Comparison of ENCODE assay signal across 9 mouse cellular contexts in genomic region chr7:142428213-142428612, GRCm38 (mm10). TPM values are rescaled to one million over a fixed set of nuclear protein-coding genes. Genes with fewer than 3 reads are reported as not detected.
DNase-seq lines count a peak whose midpoint lies in the region; ATAC-seq and TF ChIP-seq lines count a peak whose summit lies in the region.
"Had no signal": no experiment of that assay in that cellular context is flagged by ENCODE, and none has a peak within 500 bp of the region (broad histone marks: within the 10 kb centered on the region; RNA-seq: fewer than 3 reads in every experiment).

No protein-coding gene starts in this region.

- peak overlapping the region; percentile 42 for H3K27ac ChIP-seq in heart, embryonic 11.5 days (ENCODE audit: low read depth, low read length)
- H3K27ac ChIP-seq in thymus, adult 2 months (ENCODE audit: control insufficient read depth, insufficient read depth, low read length) = no peak overlapping the region
- peak overlapping the region; percentile 86 for H3K27ac ChIP-seq in embryonic facial prominence, embryonic 15.5 days (replicated peaks)
- no peak overlapping the region for H3K27ac ChIP-seq in liver, adult 2 months (replicated peaks; ENCODE audit: insufficient read depth, low read depth, low read length)
- H3K27ac ChIP-seq: neural tube, embryonic 12.5 days had no signal

- H3K4me1 ChIP-seq in heart, embryonic 11.5 days (ENCODE audit: control insufficient read depth, insufficient read depth, low read length) = peaks cover 18% of the 10 kb centered on the region
- peaks cover 1% of the 10 kb centered on the region for H3K4me1 ChIP-seq in thymus, adult 2 months (replicated peaks; ENCODE audit: control insufficient read depth, insufficient read depth, low read length)
- peaks cover 36% of the 10 kb centered on the region for H3K4me1 ChIP-seq in embryonic facial prominence, embryonic 15.5 days
- no peaks in the 10 kb centered on the region for H3K4me1 ChIP-seq in liver, adult 2 months (ENCODE audit: control insufficient read depth, insufficient read depth, low read length)

- no peak for DNase-seq in heart, adult 8-10 months (ENCODE audit: low spot score)
- DNase-seq in thymus, adult 2 months = peak; percentile 57
- DNase-seq in thymus, adult 18-20 months = no peak
- no peak for DNase-seq in liver, adult 2 months (ENCODE audit: extremely low read depth, low read depth, low spot score)
- no peak for DNase-seq in gastrocnemius, postnatal 25 days

- TF ChIP-seq CTCF in thymus, adult 2 months (IDR thresholded peaks at IDR 0.05; ENCODE audit: borderline replicate concordance, control insufficient read depth, extremely low read depth, insufficient read depth, low read length, poor library complexity) = peak; percentile 45; the same call in 1 of the 2 replicates
- TF ChIP-seq CTCF in liver, adult 2 months (IDR thresholded peaks at IDR 0.05; ENCODE audit: low read depth, low read length) = peak; percentile 7; the same call in 1 of the 2 replicates

- H3K79me2 ChIP-seq in liver, adult 2 months (ENCODE audit: control insufficient read depth, insufficient read depth, low read length) = no peaks in the 10 kb centered on the region

- no peak overlapping the region for H3K4me2 ChIP-seq in heart, embryonic 11.5 days
- H3K4me2 ChIP-seq in embryonic facial prominence, embryonic 15.5 days (replicated peaks) = no peak overlapping the region
- H3K4me2 ChIP-seq: neural tube, embryonic 12.5 days had no signal

- WGBS in heart, embryonic 11.5 days (ENCODE audit: insufficient replicate concordance) = 4% methylated on average over 7 of the region's 7 CpGs
- 52% methylated on average over 7 of the region's 7 CpGs for WGBS in thymus, adult 2 months
- 15% methylated on average over 7 of the region's 7 CpGs for WGBS in embryonic facial prominence, embryonic 15.5 days
- WGBS in liver, adult 2 months = 30% methylated on average over 7 of the region's 7 CpGs

- H3K9ac ChIP-seq in heart, embryonic 11.5 days (ENCODE audit: low read depth, low read length) = no peak overlapping the region
- no peak overlapping the region for H3K9ac ChIP-seq in embryonic facial prominence, embryonic 15.5 days
- no peak overlapping the region for H3K9ac ChIP-seq in liver, adult 2 months (ENCODE audit: low read depth, low read length)
- H3K9ac ChIP-seq: neural tube, embryonic 12.5 days had no signal

- no peak overlapping the region for H3K4me3 ChIP-seq in heart, embryonic 11.5 days (ENCODE audit: low read depth, low read length)
- no peak overlapping the region for H3K4me3 ChIP-seq in thymus, adult 2 months (ENCODE audit: control insufficient read depth, insufficient read depth, low read length)
- no peak overlapping the region for H3K4me3 ChIP-seq in embryonic facial prominence, embryonic 15.5 days (replicated peaks)
- H3K4me3 ChIP-seq in liver, adult 2 months (ENCODE audit: insufficient read depth, low read depth, low read length) = no peak overlapping the region
- H3K4me3 ChIP-seq: neural tube, embryonic 12.5 days had no signal

- no peaks in the 10 kb centered on the region for H3K27me3 ChIP-seq in heart, embryonic 11.5 days (ENCODE audit: control insufficient read depth, insufficient read depth, low read length)
- no peaks in the 10 kb centered on the region for H3K27me3 ChIP-seq in thymus, adult 2 months (ENCODE audit: control insufficient read depth, insufficient read depth, low read length)
- H3K27me3 ChIP-seq in embryonic facial prominence, embryonic 15.5 days = no peaks in the 10 kb centered on the region
- H3K27me3 ChIP-seq in liver, adult 2 months (ENCODE audit: control insufficient read depth, insufficient read depth, low read length) = no peaks in the 10 kb centered on the region

- H3K9me3 ChIP-seq in heart, embryonic 11.5 days (replicated peaks; ENCODE audit: control insufficient read depth, low read length) = no peaks in the 10 kb centered on the region
- no peaks in the 10 kb centered on the region for H3K9me3 ChIP-seq in embryonic facial prominence, embryonic 15.5 days (replicated peaks)

- no peaks in the 10 kb centered on the region for H3K36me3 ChIP-seq in heart, embryonic 11.5 days (ENCODE audit: control insufficient read depth, insufficient read depth, low read length)
- no peaks in the 10 kb centered on the region for H3K36me3 ChIP-seq in thymus, adult 2 months (ENCODE audit: control insufficient read depth, insufficient read depth, low read length)
- H3K36me3 ChIP-seq in embryonic facial prominence, embryonic 15.5 days = no peaks in the 10 kb centered on the region
- H3K36me3 ChIP-seq in liver, adult 2 months (ENCODE audit: control insufficient read depth, insufficient read depth, low read length) = no peaks in the 10 kb centered on the region
- H3K36me3 ChIP-seq: neural tube, embryonic 12.5 days had no signal

- ATAC-seq in heart, embryonic 11.5 days (replicated peaks; ENCODE audit: insufficient number of reproducible peaks, low FRiP score, low TSS enrichment) = peak; percentile 48; the same call in 1 of the 2 replicates
- ATAC-seq in embryonic facial prominence, embryonic 15.5 days (ENCODE audit: insufficient number of reproducible peaks, low FRiP score, low TSS enrichment, low read depth) = no peak
- ATAC-seq in monocyte, adult 5-6 weeks (replicated peaks; ENCODE audit: insufficient number of reproducible peaks, low FRiP score, low TSS enrichment, poor library complexity, severe bottlenecking) = no peak

- no peak for TF ChIP-seq POLR2A in thymus, adult 2 months (IDR thresholded peaks at IDR 0.05; ENCODE audit: control insufficient read depth, extremely low read depth, insufficient read depth, low read length, poor library complexity)
- no peak for TF ChIP-seq POLR2A in liver, adult 2 months (IDR thresholded peaks at IDR 0.05; ENCODE audit: extremely low read depth, insufficient read depth, low read length)

RNA-seq across cellular contexts. Expression of gene Syt8, which starts 6.4 kb away (rescaled TPM):
- 0.26 and 0.31 TPM in 2 replicates for polyA plus RNA-seq in heart, embryonic 11.5 days (2014; fragmentation: Nextera tagmentation; extraction: Ambion mirVana)
- total RNA-seq in heart, adult 8-10 months (2022) = under 1 TPM in 1 of 4 experiments, not detected in 3; 0.25 TPM
- polyA plus RNA-seq in thymus, adult 2 months (2012; rRNA removed) = 2.2 and 5.2 TPM in 2 replicates
- polyA plus RNA-seq in embryonic facial prominence, embryonic 15.5 days (2015; fragmentation: Nextera tagmentation; extraction: Ambion mirVana) = 3.9 and 4.5 TPM in 2 replicates
- not detected in 2 replicates for total RNA-seq in liver, adult 2 months (2014; rRNA removed)
- polyA plus RNA-seq in liver, adult 2 months (2012; rRNA removed) = not detected in 2 replicates
- total RNA-seq in monocyte, adult 5-6 weeks (2017) = not detected in 3 replicates
- not detected for total RNA-seq in gastrocnemius, postnatal 25 days (2021)

RNA-seq across cellular contexts. Expression of gene Tnni2, which starts 13.4 kb away (rescaled TPM):
- polyA plus RNA-seq in heart, embryonic 11.5 days (2014; fragmentation: Nextera tagmentation; extraction: Ambion mirVana) = 46.1 and 51.6 TPM in 2 replicates
- 1 to 10 TPM; 5.1 to 10.0 (median 7.8) TPM for total RNA-seq in heart, adult 8-10 months (2022)
- 3.2 and 4.3 TPM in 2 replicates for polyA plus RNA-seq in thymus, adult 2 months (2012; rRNA removed)
- 169 and 228 TPM in 2 replicates for polyA plus RNA-seq in embryonic facial prominence, embryonic 15.5 days (2015; fragmentation: Nextera tagmentation; extraction: Ambion mirVana)
- total RNA-seq in liver, adult 2 months (2014; rRNA removed) = 10.1 TPM in 1 of 2 replicates, not detected in the other
- polyA plus RNA-seq in liver, adult 2 months (2012; rRNA removed) = not detected in 2 replicates
- total RNA-seq in monocyte, adult 5-6 weeks (2017) = 7.5 to 20.6 TPM (median 11.3 TPM) in 3 replicates
- total RNA-seq in gastrocnemius, postnatal 25 days (2021) = over 10,000 TPM; 16,193 to 17,938 TPM

RNA-seq across cellular contexts. Expression of gene Lsp1, which starts 32.4 kb away (rescaled TPM):
- 31.4 and 32.1 TPM in 2 replicates for polyA plus RNA-seq in heart, embryonic 11.5 days (2014; fragmentation: Nextera tagmentation; extraction: Ambion mirVana)
- 10 to 100 TPM; 24.0 to 40.3 (median 31.7) TPM for total RNA-seq in heart, adult 8-10 months (2022)
- polyA plus RNA-seq in thymus, adult 2 months (2012; rRNA removed) = 507 and 626 TPM in 2 replicates
- polyA plus RNA-seq in embryonic facial prominence, embryonic 15.5 days (2015; fragmentation: Nextera tagmentation; extraction: Ambion mirVana) = 49.3 and 58.9 TPM in 2 replicates
- 1.4 and 1.8 TPM in 2 replicates for total RNA-seq in liver, adult 2 months (2014; rRNA removed)
- 3.1 and 6.0 TPM in 2 replicates for polyA plus RNA-seq in liver, adult 2 months (2012; rRNA removed)
- 1,011 to 1,374 TPM (median 1,247 TPM) in 3 replicates for total RNA-seq in monocyte, adult 5-6 weeks (2017)
- 10 to 100 TPM; 43.2 to 60.3 TPM for total RNA-seq in gastrocnemius, postnatal 25 days (2021)

RNA-seq across cellular contexts. Expression of gene Ctsd, which starts 40.4 kb away (rescaled TPM):
- 378 and 446 TPM in 2 replicates for polyA plus RNA-seq in heart, embryonic 11.5 days (2014; fragmentation: Nextera tagmentation; extraction: Ambion mirVana)
- total RNA-seq in heart, adult 8-10 months (2022) = 1,000 to 10,000 TPM; 1,038 to 1,126 (median 1,089) TPM
- polyA plus RNA-seq in thymus, adult 2 months (2012; rRNA removed) = 762 and 992 TPM in 2 replicates
- polyA plus RNA-seq in embryonic facial prominence, embryonic 15.5 days (2015; fragmentation: Nextera tagmentation; extraction: Ambion mirVana) = 374 and 387 TPM in 2 replicates
- 215 and 244 TPM in 2 replicates for total RNA-seq in liver, adult 2 months (2014; rRNA removed)
- polyA plus RNA-seq in liver, adult 2 months (2012; rRNA removed) = 355 and 444 TPM in 2 replicates
- 304 to 518 TPM (median 326 TPM) in 3 replicates for total RNA-seq in monocyte, adult 5-6 weeks (2017)
- 100 to 1,000 TPM; 317 to 434 TPM for total RNA-seq in gastrocnemius, postnatal 25 days (2021)

RNA-seq across cellular contexts. Expression of gene Gm49369, which starts 45.7 kb away (rescaled TPM):
- 1.9 TPM in 1 of 2 replicates, not detected in the other for polyA plus RNA-seq in heart, embryonic 11.5 days (2014; fragmentation: Nextera tagmentation; extraction: Ambion mirVana)
- 10 to 100 TPM in 1 of 4 experiments, 1 to 10 TPM in 2, under 1 TPM in 1; 0.63 to 14.1 (median 6.3) TPM for total RNA-seq in heart, adult 8-10 months (2022)
- polyA plus RNA-seq in thymus, adult 2 months (2012; rRNA removed) = 0.23 and 0.31 TPM in 2 replicates
- not detected in 2 replicates for polyA plus RNA-seq in embryonic facial prominence, embryonic 15.5 days (2015; fragmentation: Nextera tagmentation; extraction: Ambion mirVana)
- 126 and 130 TPM in 2 replicates for total RNA-seq in liver, adult 2 months (2014; rRNA removed)
- polyA plus RNA-seq in liver, adult 2 months (2012; rRNA removed) = 0.38 TPM in 1 of 2 replicates, not detected in the other
- total RNA-seq in monocyte, adult 5-6 weeks (2017) = 242 to 452 TPM (median 290 TPM) in 3 replicates
- 1 to 10 TPM; 4.0 to 5.6 TPM for total RNA-seq in gastrocnemius, postnatal 25 days (2021)

Comparison
In these comparisons a context has a peak if more than half of its experiments do, and no peak if none do; other contexts are left out.
1. H3K27ac ChIP-seq: peak in heart, embryonic 11.5 days (single experiment) and embryonic facial prominence, embryonic 15.5 days (single experiment); none in thymus, adult 2 months (single experiment) and liver, adult 2 months (single experiment).
2. RNA of gene Tnni2, which starts 13.4 kb away (total RNA-seq): 16,193 to 17,938 TPM in gastrocnemius, postnatal 25 days; 7.5 to 20.6 TPM in monocyte, adult 5-6 weeks, 10.1 TPM in liver, adult 2 months and 5.1 to 10.0 TPM in heart, adult 8-10 months; every median in the first group is over 100 times any median in the second.
3. RNA of gene Lsp1, which starts 32.4 kb away (total RNA-seq): 1,011 to 1,374 TPM in monocyte, adult 5-6 weeks; 43.2 to 60.3 TPM in gastrocnemius, postnatal 25 days, 24.0 to 40.3 TPM in heart, adult 8-10 months and 1.4 to 1.8 TPM in liver, adult 2 months; every median in the first group is over 10 times any median in the second.